Mouse (Mus musculus): ENCODE data around the gene Plk1.

GRCm38 (mm10) chr7:122167203-122167602 is 8.0 kb downstream of the Plk1 start:
- TF ChIP-seq CTCF (IDR thresholded peaks at IDR 0.05; ENCODE audit: borderline replicate concordance, extremely low read depth, insufficient read depth, insufficient read length) (no peak), POLR2A (IDR thresholded peaks at IDR 0.05; ENCODE audit: borderline replicate concordance, extremely low read depth, insufficient read depth, insufficient read length, poor library complexity, severe bottlenecking) (no peak)
